Mouse (Mus musculus) MEL (cell line): ENCODE results near the gene Padi2.

Source experiments
- CHD2 ChIP-seq: IDR thresholded peaks from 2 replicates; pipeline ENCODE4 v1.6.1; 2011; ENCODE audit warnings: low read length, improper control_type of control experiment
- CTCF ChIP-seq, 3 experiments: IDR thresholded peaks in 2 of 3; conservative IDR thresholded peaks in 1 of 3; 2 replicates each; pipeline ENCODE4 v1.5.1; 2011 to 2012; ENCODE audit warnings: low read length in 3 of 3, low read depth in 2 of 3, mild to moderate bottlenecking in 2 of 3, improper control_type of control experiment in 1 of 3, inconsistent platforms in 1 of 3, mixed read lengths in 1 of 3, moderate library complexity in 1 of 3; ENCODE audit not compliant: control insufficient read depth in 1 of 3, insufficient read depth in 1 of 3, poor library complexity in 1 of 3, severe bottlenecking in 1 of 3
- EP300 ChIP-seq, 2 experiments: IDR thresholded peaks; 2 replicates each; pipeline ENCODE4 v1.6.1; 2011; ENCODE audit warnings: improper control_type of control experiment in 2 of 2, low read length in 2 of 2, low read depth in 1 of 2, mild to moderate bottlenecking in 1 of 2
- KAT2A ChIP-seq: conservative IDR thresholded peaks from 2 replicates; pipeline ENCODE4 v1.6.1; 2012; ENCODE audit warnings: low read depth, low read length, improper control_type of control experiment, inconsistent platforms
- MAZ ChIP-seq: IDR thresholded peaks from 2 replicates; pipeline ENCODE4 v1.6.1; 2012; ENCODE audit warnings: low read depth, mild to moderate bottlenecking, inconsistent platforms, low read length, improper control_type of control experiment
- POLR2A ChIP-seq, 2 experiments: IDR thresholded peaks; 2 replicates each; pipeline ENCODE4 v1.6.1; 2011 to 2012; ENCODE audit warnings: low read length in 2 of 2, mild to moderate bottlenecking in 2 of 2, control low read depth in 1 of 2, improper control_type of control experiment in 1 of 2, low read depth in 1 of 2, moderate library complexity in 1 of 2; ENCODE audit not compliant: control insufficient read depth in 1 of 2, insufficient read depth in 1 of 2, poor library complexity in 1 of 2
- POLR2AphosphoS2 ChIP-seq: IDR thresholded peaks from 2 replicates; pipeline ENCODE4 v1.6.1; 2011; ENCODE audit warnings: low read length, improper control_type of control experiment
- TBP ChIP-seq: IDR thresholded peaks from 2 replicates; pipeline ENCODE4 v1.8.0; 2011; ENCODE audit warnings: low read depth, low read length, improper control_type of control experiment
- UBTF ChIP-seq: IDR thresholded peaks from 2 replicates; pipeline ENCODE4 v1.6.1; 2012; ENCODE audit warnings: low read depth, mild to moderate bottlenecking, inconsistent platforms, low read length, improper control_type of control experiment, moderate library complexity, borderline replicate concordance; ENCODE audit not compliant: insufficient read depth
- USF1 ChIP-seq: IDR thresholded peaks from 2 replicates; pipeline ENCODE4 v1.6.1; 2014; ENCODE audit warnings: low read depth, mild to moderate bottlenecking, inconsistent platforms, low read length, improper control_type of control experiment, moderate library complexity

- TF ChIP-seq MAZ (no peak), CHD2 (no peak), POLR2A (IDR thresholded peaks at IDR 0.05; ENCODE audit: control insufficient read depth in 1 of 2, insufficient read depth in 1 of 2, low read depth in 1 of 2, low read length in 2 of 2, poor library complexity in 1 of 2) (no peak), USF1 (no peak), UBTF (no peak), TBP (no peak), EP300 (IDR thresholded peaks at IDR 0.05; ENCODE audit: low read depth in 1 of 2, low read length in 2 of 2) (no peak), CTCF (IDR thresholded peaks at IDR 0.05 in 2 of 3, conservative IDR thresholded peaks at IDR 0.05 in 1 of 3; ENCODE audit: control insufficient read depth in 1 of 3, insufficient read depth in 1 of 3, low read depth in 2 of 3, low read length in 3 of 3, poor library complexity in 1 of 3, severe bottlenecking in 1 of 3) (no peak), KAT2A (no peak), POLR2AphosphoS2 (no peak)
These were observed 1.3 kb downstream of the Padi2 start for GRCm38 (mm10) chr4:140907306-140908024.
